Mouse (Mus musculus): ENCODE measurements around the gene Tmem242. TPM values are rescaled to one million over a fixed set of nuclear protein-coding genes. Genes with fewer than 3 reads are reported as not detected.

Gene Tmem242
- polyA plus RNA-seq, 1 experiment from 2014 or later: 175 TPM

DNA sequence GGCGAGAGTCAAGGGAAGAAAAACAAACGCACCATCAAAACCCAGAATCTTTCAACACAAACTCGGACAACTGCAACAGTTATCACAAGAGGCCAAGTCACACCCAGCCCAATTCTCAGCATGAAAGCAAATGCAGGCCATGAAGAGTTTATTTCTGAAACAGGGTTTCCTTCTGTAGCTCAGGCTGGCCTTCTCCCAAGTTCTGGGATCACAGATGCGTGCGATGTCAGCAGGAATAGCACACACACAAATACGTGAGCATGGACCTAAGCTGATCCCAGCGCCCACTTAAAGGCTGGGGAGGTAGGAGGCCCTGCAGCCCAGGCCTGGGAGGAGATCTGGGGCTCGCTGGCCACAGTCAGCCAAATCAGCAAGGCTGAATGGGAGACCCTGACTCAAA, 15.9 kb downstream of the Tmem242 start:
- no peaks in the 10 kb centered on the region for H3K36me3 ChIP-seq (ENCODE audit: control insufficient read depth, insufficient read depth, low read length)
- WGBS: 87% methylated on average over 8 of the region's 8 CpGs
- no peak overlapping the region for H3K9ac ChIP-seq (ENCODE audit: low read length)
- no peak overlapping the region for H3K27ac ChIP-seq (replicated peaks; ENCODE audit: low read depth, low read length)
- ATAC-seq (ENCODE audit: insufficient number of reproducible peaks, low FRiP score, low TSS enrichment, low read depth): no peak
- H3K4me1 ChIP-seq (ENCODE audit: control insufficient read depth, insufficient read depth, low read length): no peaks in the 10 kb centered on the region
- H3K4me3 ChIP-seq (ENCODE audit: low read depth, low read length): no peak overlapping the region
- H3K4me2 ChIP-seq (ENCODE audit: low read depth, severe bottlenecking): no peak overlapping the region
- H3K9me3 ChIP-seq (ENCODE audit: control insufficient read depth, low read length): no peaks in the 10 kb centered on the region
- no peak for DNase-seq (ENCODE audit: low spot score)
- H3K27me3 ChIP-seq (ENCODE audit: control insufficient read depth, insufficient read depth, low read length): no peaks in the 10 kb centered on the region

DNA sequence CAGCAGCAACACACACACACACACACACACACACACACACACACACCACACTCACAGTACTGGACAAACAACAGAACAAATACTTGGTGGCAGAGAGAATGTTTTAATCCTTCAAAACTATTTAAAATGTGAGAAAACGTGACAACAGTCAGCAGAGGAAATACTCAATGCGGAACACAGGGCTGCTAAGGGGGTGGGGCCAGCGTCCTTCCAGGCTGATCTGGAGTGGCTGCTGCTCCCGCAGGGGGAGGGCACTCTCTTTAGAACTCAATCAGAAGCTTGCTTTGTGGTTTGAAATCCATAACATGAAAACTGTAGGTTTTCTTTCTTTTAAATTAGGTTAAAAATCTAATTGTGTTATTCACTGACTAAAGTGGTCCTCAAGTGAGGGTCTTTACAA, 18.2 kb downstream of the Tmem242 start:
- ATAC-seq (ENCODE audit: insufficient number of reproducible peaks, low FRiP score, low TSS enrichment, low read depth): no peak
- no peak for DNase-seq (ENCODE audit: low spot score)
- Histone ChIP-seq H3K4me1 (ENCODE audit: control insufficient read depth, insufficient read depth, low read length) (no peaks in the 10 kb centered on the region), H3K36me3 (ENCODE audit: control insufficient read depth, insufficient read depth, low read length) (peaks cover 2% of the 10 kb centered on the region; the same call in 1 of the 2 replicates), H3K27ac (replicated peaks; ENCODE audit: low read depth, low read length) (no peak overlapping the region), H3K27me3 (ENCODE audit: control insufficient read depth, insufficient read depth, low read length) (no peaks in the 10 kb centered on the region), H3K9me3 (ENCODE audit: control insufficient read depth, low read length) (no peaks in the 10 kb centered on the region), H3K9ac (ENCODE audit: low read length) (no peak overlapping the region), H3K4me2 (ENCODE audit: low read depth, severe bottlenecking) (no peak overlapping the region), H3K4me3 (ENCODE audit: low read depth, low read length) (no peak overlapping the region)
- WGBS: 51% methylated on average over 4 of the region's 4 CpGs

DNA sequence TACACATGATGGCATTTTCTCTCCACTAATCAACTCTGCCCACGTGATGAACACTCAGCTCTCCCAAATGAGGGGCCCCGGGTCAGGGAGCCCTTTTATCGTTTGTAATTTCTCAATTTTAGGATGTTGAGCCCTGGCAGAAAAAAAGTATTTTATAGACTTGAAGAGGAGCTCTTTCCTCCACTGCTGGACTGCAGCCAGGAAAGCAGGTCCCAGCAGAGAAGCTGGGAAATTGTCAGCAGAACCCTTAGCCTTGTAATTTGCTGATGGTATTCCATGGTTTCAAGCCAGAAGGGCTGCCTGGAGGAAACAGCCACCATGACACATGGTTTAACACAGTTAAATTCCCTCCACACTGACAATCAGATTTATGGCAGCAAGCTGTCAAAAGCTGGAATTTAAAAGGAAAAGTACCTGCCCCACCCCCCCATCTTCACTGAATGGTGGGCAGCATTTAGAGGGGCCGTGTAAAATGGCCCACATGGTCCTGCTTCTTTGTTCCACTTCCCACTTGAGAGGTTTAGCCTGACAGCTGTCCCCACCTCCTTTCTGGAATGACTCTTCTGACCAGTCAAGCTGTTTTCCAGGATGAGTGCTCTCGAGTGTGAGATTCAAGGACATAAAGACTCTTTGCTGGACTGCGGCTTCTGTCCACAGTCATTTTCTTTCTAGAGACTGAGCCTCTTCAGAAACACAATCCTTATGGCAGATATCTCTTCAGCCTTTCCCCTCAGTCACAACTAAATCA, 20.1 kb downstream of the Tmem242 start:
- Histone ChIP-seq H3K4me1 (ENCODE audit: control insufficient read depth, insufficient read depth, low read length) (no peaks in the 10 kb centered on the region), H3K9me3 (ENCODE audit: control insufficient read depth, low read length) (no peaks in the 10 kb centered on the region), H3K4me2 (ENCODE audit: low read depth, severe bottlenecking) (no peak overlapping the region), H3K4me3 (ENCODE audit: low read depth, low read length) (no peak overlapping the region), H3K27ac (replicated peaks; ENCODE audit: low read depth, low read length) (no peak overlapping the region), H3K36me3 (ENCODE audit: control insufficient read depth, insufficient read depth, low read length) (peaks cover 2% of the 10 kb centered on the region; the same call in 1 of the 2 replicates), H3K27me3 (ENCODE audit: control insufficient read depth, insufficient read depth, low read length) (no peaks in the 10 kb centered on the region), H3K9ac (ENCODE audit: low read length) (no peak overlapping the region)
- DNase-seq (ENCODE audit: low spot score) (no peak), ATAC-seq (ENCODE audit: insufficient number of reproducible peaks, low FRiP score, low TSS enrichment, low read depth) (no peak)
- 81% methylated on average over 6 of the region's 6 CpGs for WGBS

DNA sequence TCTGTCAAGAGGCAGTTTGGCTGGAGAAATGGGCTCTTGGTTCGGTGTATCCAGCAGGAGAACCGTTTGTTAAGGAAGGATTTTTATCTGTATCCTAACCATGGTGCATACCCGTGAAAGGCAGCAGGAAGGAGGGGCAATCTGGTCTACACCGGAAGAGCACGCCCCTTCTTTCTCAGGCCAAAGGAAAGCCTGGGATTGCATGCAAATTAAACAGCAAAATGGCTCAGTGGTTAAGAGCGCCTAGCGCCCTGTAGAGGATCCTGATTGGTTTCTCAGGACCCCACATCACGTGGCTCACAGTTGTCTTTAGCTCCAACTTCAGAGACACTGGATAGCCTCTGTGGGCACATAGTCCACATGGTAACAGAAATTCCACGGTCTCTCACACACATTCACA, 21.0 kb downstream of the Tmem242 start:
- DNase-seq (ENCODE audit: low spot score): no peak
- Histone ChIP-seq H3K27me3 (ENCODE audit: control insufficient read depth, insufficient read depth, low read length) (no peaks in the 10 kb centered on the region), H3K4me3 (ENCODE audit: low read depth, low read length) (no peak overlapping the region), H3K9ac (ENCODE audit: low read length) (no peak overlapping the region), H3K9me3 (ENCODE audit: control insufficient read depth, low read length) (no peaks in the 10 kb centered on the region), H3K36me3 (ENCODE audit: control insufficient read depth, insufficient read depth, low read length) (peaks cover 4% of the 10 kb centered on the region; the same call in 1 of the 2 replicates), H3K4me1 (ENCODE audit: control insufficient read depth, insufficient read depth, low read length) (no peaks in the 10 kb centered on the region), H3K4me2 (ENCODE audit: low read depth, severe bottlenecking) (no peak overlapping the region), H3K27ac (replicated peaks; ENCODE audit: low read depth, low read length) (no peak overlapping the region)
- WGBS: 89% methylated on average over 9 of the region's 9 CpGs
- ATAC-seq (ENCODE audit: insufficient number of reproducible peaks, low FRiP score, low TSS enrichment, low read depth): no peak

DNA sequence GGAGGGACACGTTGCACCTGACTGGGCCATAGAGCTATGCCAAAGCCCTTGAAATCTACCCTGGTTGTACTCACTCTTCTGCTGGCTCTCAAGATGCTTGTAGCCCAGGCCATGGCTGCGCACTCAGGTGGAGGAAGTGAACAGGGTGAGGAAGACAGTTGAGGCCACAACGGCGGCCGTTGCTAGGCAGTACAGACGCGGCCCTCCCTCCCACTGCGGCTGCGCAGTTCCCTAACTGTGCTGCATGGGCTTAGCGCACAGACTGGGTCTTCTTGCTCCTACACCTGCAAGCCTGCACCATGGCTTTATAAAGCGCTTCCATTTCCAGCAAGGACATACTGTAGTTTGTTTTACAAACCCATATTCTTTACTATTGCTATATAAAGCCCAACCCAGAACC, 21.5 kb downstream of the Tmem242 start, which contains the start of gene Ldhal6b:
Ldhal6b (minus strand) TSS at position 223 of the 400 bp plus-strand sequence.
- no peaks in the 10 kb centered on the region for H3K27me3 ChIP-seq (ENCODE audit: control insufficient read depth, insufficient read depth, low read length)
- no peak for ATAC-seq (ENCODE audit: insufficient number of reproducible peaks, low FRiP score, low TSS enrichment, low read depth)
- H3K27ac ChIP-seq (replicated peaks; ENCODE audit: low read depth, low read length): no peak within 1 kb of the TSS
- no peak within 1 kb of the TSS for H3K4me2 ChIP-seq (ENCODE audit: low read depth, severe bottlenecking)
- H3K9me3 ChIP-seq (ENCODE audit: control insufficient read depth, low read length): no peaks in the 10 kb centered on the region
- WGBS: 93% methylated on average over 11 of the region's 11 CpGs
- no peak for DNase-seq (ENCODE audit: low spot score)
- peaks cover 6% of the 10 kb centered on the region; the same call in 1 of the 2 replicates for H3K36me3 ChIP-seq (ENCODE audit: control insufficient read depth, insufficient read depth, low read length)
- no peak within 1 kb of the TSS for H3K4me3 ChIP-seq (ENCODE audit: low read depth, low read length)
- no peak within 1 kb of the TSS for H3K9ac ChIP-seq (ENCODE audit: low read length)
- H3K4me1 ChIP-seq (ENCODE audit: control insufficient read depth, insufficient read depth, low read length): no peaks in the 10 kb centered on the region

DNA sequence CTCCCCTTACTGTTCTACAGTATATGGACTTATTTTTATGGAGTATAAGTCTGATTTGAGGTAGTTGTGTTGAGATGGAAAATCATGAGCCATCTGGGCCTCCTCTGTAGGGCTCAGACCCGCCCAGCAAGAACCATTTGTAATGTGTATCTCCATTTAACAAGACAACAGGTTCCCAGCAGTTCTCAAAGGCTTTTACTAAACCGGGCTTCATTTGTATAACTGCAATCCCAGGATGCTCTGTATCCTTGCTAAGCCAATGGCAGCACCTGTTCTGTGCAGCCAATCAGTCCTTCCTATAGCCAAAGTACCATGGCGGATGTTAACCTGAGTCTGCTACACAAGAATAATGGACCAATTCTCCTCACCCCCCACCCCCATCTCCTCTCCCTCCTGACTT, 23.5 kb downstream of the Tmem242 start:
- Histone ChIP-seq H3K9ac (ENCODE audit: low read length) (no peak overlapping the region), H3K27me3 (ENCODE audit: control insufficient read depth, insufficient read depth, low read length) (no peaks in the 10 kb centered on the region), H3K4me3 (ENCODE audit: low read depth, low read length) (no peak overlapping the region), H3K27ac (replicated peaks; ENCODE audit: low read depth, low read length) (no peak overlapping the region), H3K36me3 (ENCODE audit: control insufficient read depth, insufficient read depth, low read length) (peaks cover 6% of the 10 kb centered on the region; the same call in 1 of the 2 replicates), H3K9me3 (ENCODE audit: control insufficient read depth, low read length) (no peaks in the 10 kb centered on the region), H3K4me2 (ENCODE audit: low read depth, severe bottlenecking) (no peak overlapping the region), H3K4me1 (ENCODE audit: control insufficient read depth, insufficient read depth, low read length) (no peaks in the 10 kb centered on the region)
- DNase-seq (ENCODE audit: low spot score) (no peak), ATAC-seq (ENCODE audit: insufficient number of reproducible peaks, low FRiP score, low TSS enrichment, low read depth) (no peak)
- 88% methylated on average over 3 of the region's 3 CpGs for WGBS

DNA sequence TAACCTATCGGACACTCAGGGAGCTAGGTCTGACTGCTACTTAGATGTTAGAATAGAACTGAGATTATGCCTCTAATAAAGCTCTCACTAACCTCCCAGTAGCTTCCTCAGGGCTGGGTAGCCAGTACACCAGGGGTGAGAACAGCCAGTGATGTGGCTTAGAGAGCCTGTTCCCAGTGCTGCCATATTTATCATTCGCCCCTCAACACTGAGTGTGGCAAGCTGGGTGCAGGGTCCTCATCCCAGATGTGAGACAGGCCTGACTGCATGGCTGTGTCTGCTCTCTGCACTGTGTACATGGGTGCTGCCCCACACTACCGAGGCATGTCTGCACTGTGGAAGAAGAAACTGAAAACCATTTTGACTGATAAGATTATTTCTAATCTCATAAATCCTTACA, 26.0 kb downstream of the Tmem242 start:
- Histone ChIP-seq H3K4me1 (ENCODE audit: control insufficient read depth, insufficient read depth, low read length) (no peaks in the 10 kb centered on the region), H3K27me3 (ENCODE audit: control insufficient read depth, insufficient read depth, low read length) (no peaks in the 10 kb centered on the region), H3K27ac (replicated peaks; ENCODE audit: low read depth, low read length) (no peak overlapping the region), H3K9me3 (ENCODE audit: control insufficient read depth, low read length) (no peaks in the 10 kb centered on the region), H3K4me3 (ENCODE audit: low read depth, low read length) (no peak overlapping the region), H3K9ac (ENCODE audit: low read length) (no peak overlapping the region), H3K4me2 (ENCODE audit: low read depth, severe bottlenecking) (no peak overlapping the region), H3K36me3 (ENCODE audit: control insufficient read depth, insufficient read depth, low read length) (peaks cover 6% of the 10 kb centered on the region; the same call in 1 of the 2 replicates)
- 94% methylated on average over 3 of the region's 3 CpGs for WGBS
- no peak for DNase-seq (ENCODE audit: low spot score)
- no peak for ATAC-seq (ENCODE audit: insufficient number of reproducible peaks, low FRiP score, low TSS enrichment, low read depth)

DNA sequence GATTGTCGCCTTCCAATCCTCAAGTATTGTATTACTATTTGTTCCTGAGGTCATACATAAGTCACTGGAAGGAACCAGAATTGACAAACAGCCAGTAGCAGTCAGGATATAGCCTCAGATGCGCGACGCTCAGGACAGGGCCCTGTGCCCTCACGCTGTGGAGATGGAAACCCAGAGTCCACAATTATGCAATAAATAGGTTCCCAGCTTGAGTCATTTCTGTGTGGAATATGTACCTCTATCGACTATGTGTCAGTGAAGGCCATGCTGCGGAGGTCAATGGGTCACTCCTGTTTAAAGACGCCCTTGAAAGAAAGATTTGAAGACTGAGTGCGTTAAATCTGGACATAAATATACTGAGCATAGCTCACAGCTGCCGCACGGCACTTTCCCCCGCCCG, 26.7 kb downstream of the Tmem242 start:
- Histone ChIP-seq H3K4me1 (ENCODE audit: control insufficient read depth, insufficient read depth, low read length) (no peaks in the 10 kb centered on the region), H3K9me3 (ENCODE audit: control insufficient read depth, low read length) (no peaks in the 10 kb centered on the region), H3K9ac (ENCODE audit: low read length) (no peak overlapping the region), H3K27me3 (ENCODE audit: control insufficient read depth, insufficient read depth, low read length) (no peaks in the 10 kb centered on the region), H3K27ac (replicated peaks; ENCODE audit: low read depth, low read length) (no peak overlapping the region), H3K4me3 (ENCODE audit: low read depth, low read length) (no peak overlapping the region), H3K36me3 (ENCODE audit: control insufficient read depth, insufficient read depth, low read length) (peaks cover 4% of the 10 kb centered on the region; the same call in 1 of the 2 replicates), H3K4me2 (ENCODE audit: low read depth, severe bottlenecking) (no peak overlapping the region)
- DNase-seq (ENCODE audit: low spot score) (no peak), ATAC-seq (ENCODE audit: insufficient number of reproducible peaks, low FRiP score, low TSS enrichment, low read depth) (no peak)
- WGBS: 91% methylated on average over 13 of the region's 13 CpGs

Data from limb, embryonic 11.5 days (tissue).